Mouse (Mus musculus): Measurements from ENCODE around the gene Soga1. TPM values are rescaled to one million over a fixed set of nuclear protein-coding genes. Genes with fewer than 3 reads are reported as not detected.

The Soga1 gene
- polyA plus RNA-seq, 1 experiment from 2014 or later, result 7.0 TPM

GRCm38 (mm10) chr2:157108236-157108635, 29.2 kb upstream of the Soga1 start:
- Histone ChIP-seq H3K27ac (replicated peaks; ENCODE audit: low read depth, low read length) (no peak overlapping the region), H3K9ac (ENCODE audit: low read length) (no peak overlapping the region), H3K27me3 (ENCODE audit: control insufficient read depth, insufficient read depth, low read length) (no peaks in the 10 kb centered on the region), H3K9me3 (ENCODE audit: control insufficient read depth, low read length) (no peaks in the 10 kb centered on the region), H3K4me2 (ENCODE audit: low read depth, severe bottlenecking) (no peak overlapping the region), H3K4me1 (ENCODE audit: control insufficient read depth, insufficient read depth, low read length) (no peaks in the 10 kb centered on the region), H3K4me3 (ENCODE audit: low read depth, low read length) (no peak overlapping the region), H3K36me3 (ENCODE audit: control insufficient read depth, insufficient read depth, low read length) (no peaks in the 10 kb centered on the region; the same call in 1 of the 2 replicates)
- no peak for ATAC-seq (ENCODE audit: insufficient number of reproducible peaks, low FRiP score, low TSS enrichment, low read depth)
- DNase-seq (ENCODE audit: low spot score), result no peak
- WGBS, result 85% methylated on average over 4 of the region's 4 CpGs

GRCm38 (mm10) chr2:157104454-157104853, 25.4 kb upstream of the Soga1 start:
- no peaks in the 10 kb centered on the region for H3K9me3 ChIP-seq (ENCODE audit: control insufficient read depth, low read length)
- no peaks in the 10 kb centered on the region for H3K4me1 ChIP-seq (ENCODE audit: control insufficient read depth, insufficient read depth, low read length)
- no peaks in the 10 kb centered on the region for H3K27me3 ChIP-seq (ENCODE audit: control insufficient read depth, insufficient read depth, low read length)
- 92% methylated on average over 8 of the region's 8 CpGs for WGBS
- no peak for ATAC-seq (ENCODE audit: insufficient number of reproducible peaks, low FRiP score, low TSS enrichment, low read depth)
- H3K4me2 ChIP-seq (ENCODE audit: low read depth, severe bottlenecking), result no peak overlapping the region
- no peak for DNase-seq (ENCODE audit: low spot score)
- H3K36me3 ChIP-seq (ENCODE audit: control insufficient read depth, insufficient read depth, low read length), result peaks cover 5% of the 10 kb centered on the region; the same call in 1 of the 2 replicates
- no peak overlapping the region for H3K9ac ChIP-seq (ENCODE audit: low read length)
- H3K27ac ChIP-seq (replicated peaks; ENCODE audit: low read depth, low read length), result no peak overlapping the region
- no peak overlapping the region for H3K4me3 ChIP-seq (ENCODE audit: low read depth, low read length)

- H3K4me3 ChIP-seq (ENCODE audit: low read depth, low read length), result no peak overlapping the region
- H3K9me3 ChIP-seq (ENCODE audit: control insufficient read depth, low read length), result no peaks in the 10 kb centered on the region
- no peak overlapping the region for H3K9ac ChIP-seq (ENCODE audit: low read length)
- H3K36me3 ChIP-seq (ENCODE audit: control insufficient read depth, insufficient read depth, low read length), result peaks cover 5% of the 10 kb centered on the region; the same call in 1 of the 2 replicates
- no peaks in the 10 kb centered on the region for H3K27me3 ChIP-seq (ENCODE audit: control insufficient read depth, insufficient read depth, low read length)
- DNase-seq (ENCODE audit: low spot score) (no peak), ATAC-seq (ENCODE audit: insufficient number of reproducible peaks, low FRiP score, low TSS enrichment, low read depth) (no peak)
- 87% methylated on average over 2 of the region's 2 CpGs for WGBS
- no peak overlapping the region for H3K4me2 ChIP-seq (ENCODE audit: low read depth, severe bottlenecking)
- H3K4me1 ChIP-seq (ENCODE audit: control insufficient read depth, insufficient read depth, low read length), result no peaks in the 10 kb centered on the region
- H3K27ac ChIP-seq (replicated peaks; ENCODE audit: low read depth, low read length), result no peak overlapping the region
These were observed 23.2 kb upstream of the Soga1 start for GRCm38 (mm10) chr2:157102256-157102655.

- Histone ChIP-seq H3K4me2 (ENCODE audit: low read depth, severe bottlenecking) (no peak overlapping the region), H3K27me3 (ENCODE audit: control insufficient read depth, insufficient read depth, low read length) (no peaks in the 10 kb centered on the region), H3K9ac (ENCODE audit: low read length) (no peak overlapping the region), H3K4me1 (ENCODE audit: control insufficient read depth, insufficient read depth, low read length) (no peaks in the 10 kb centered on the region), H3K36me3 (ENCODE audit: control insufficient read depth, insufficient read depth, low read length) (peaks cover 5% of the 10 kb centered on the region; the same call in 1 of the 2 replicates), H3K27ac (replicated peaks; ENCODE audit: low read depth, low read length) (no peak overlapping the region), H3K9me3 (ENCODE audit: control insufficient read depth, low read length) (no peaks in the 10 kb centered on the region), H3K4me3 (ENCODE audit: low read depth, low read length) (no peak overlapping the region)
- WGBS, result 97% methylated on average over 9 of the region's 9 CpGs
- DNase-seq (ENCODE audit: low spot score), result no peak
- ATAC-seq (ENCODE audit: insufficient number of reproducible peaks, low FRiP score, low TSS enrichment, low read depth), result no peak
These were observed 22.6 kb upstream of the Soga1 start for GRCm38 (mm10) chr2:157101650-157102049.

- Histone ChIP-seq H3K4me3 (ENCODE audit: low read depth, low read length) (no peak overlapping the region), H3K36me3 (ENCODE audit: control insufficient read depth, insufficient read depth, low read length) (peaks cover 5% of the 10 kb centered on the region; the same call in 1 of the 2 replicates), H3K4me2 (ENCODE audit: low read depth, severe bottlenecking) (no peak overlapping the region), H3K27ac (replicated peaks; ENCODE audit: low read depth, low read length) (no peak overlapping the region), H3K4me1 (ENCODE audit: control insufficient read depth, insufficient read depth, low read length) (no peaks in the 10 kb centered on the region), H3K27me3 (ENCODE audit: control insufficient read depth, insufficient read depth, low read length) (no peaks in the 10 kb centered on the region), H3K9me3 (ENCODE audit: control insufficient read depth, low read length) (no peaks in the 10 kb centered on the region), H3K9ac (ENCODE audit: low read length) (no peak overlapping the region)
- 86% methylated on average over 12 of the region's 12 CpGs for WGBS
- no peak for DNase-seq (ENCODE audit: low spot score)
- no peak for ATAC-seq (ENCODE audit: insufficient number of reproducible peaks, low FRiP score, low TSS enrichment, low read depth)
These were observed 21.2 kb upstream of the Soga1 start for GRCm38 (mm10) chr2:157100319-157100605.

GRCm38 (mm10) chr2:157099532-157100318, 20.7 kb upstream of the Soga1 start:
- ATAC-seq (ENCODE audit: insufficient number of reproducible peaks, low FRiP score, low TSS enrichment, low read depth), result no peak
- H3K9ac ChIP-seq (ENCODE audit: low read length), result no peak overlapping the region
- 78% methylated on average over 12 of the region's 12 CpGs for WGBS
- H3K9me3 ChIP-seq (ENCODE audit: control insufficient read depth, low read length), result no peaks in the 10 kb centered on the region
- no peak overlapping the region for H3K27ac ChIP-seq (replicated peaks; ENCODE audit: low read depth, low read length)
- no peak overlapping the region for H3K4me3 ChIP-seq (ENCODE audit: low read depth, low read length)
- no peak overlapping the region for H3K4me2 ChIP-seq (ENCODE audit: low read depth, severe bottlenecking)
- peaks cover 5% of the 10 kb centered on the region; the same call in 1 of the 2 replicates for H3K36me3 ChIP-seq (ENCODE audit: control insufficient read depth, insufficient read depth, low read length)
- no peaks in the 10 kb centered on the region for H3K27me3 ChIP-seq (ENCODE audit: control insufficient read depth, insufficient read depth, low read length)
- no peaks in the 10 kb centered on the region for H3K4me1 ChIP-seq (ENCODE audit: control insufficient read depth, insufficient read depth, low read length)
- no peak for DNase-seq (ENCODE audit: low spot score)

- DNase-seq (ENCODE audit: low spot score) (peak; percentile 81), ATAC-seq (ENCODE audit: insufficient number of reproducible peaks, low FRiP score, low TSS enrichment, low read depth) (no peak)
- Histone ChIP-seq H3K9me3 (ENCODE audit: control insufficient read depth, low read length) (no peaks in the 10 kb centered on the region), H3K4me1 (ENCODE audit: control insufficient read depth, insufficient read depth, low read length) (no peaks in the 10 kb centered on the region), H3K4me3 (ENCODE audit: low read depth, low read length) (no peak overlapping the region), H3K27me3 (ENCODE audit: control insufficient read depth, insufficient read depth, low read length) (no peaks in the 10 kb centered on the region), H3K27ac (replicated peaks; ENCODE audit: low read depth, low read length) (no peak overlapping the region), H3K36me3 (ENCODE audit: control insufficient read depth, insufficient read depth, low read length) (no peaks in the 10 kb centered on the region), H3K4me2 (ENCODE audit: low read depth, severe bottlenecking) (no peak overlapping the region), H3K9ac (ENCODE audit: low read length) (no peak overlapping the region)
- WGBS, result 66% methylated on average over 9 of the region's 9 CpGs
These were observed 16.1 kb upstream of the Soga1 start for GRCm38 (mm10) chr2:157095005-157095755.

GRCm38 (mm10) chr2:157092024-157092423, 13.0 kb upstream of the Soga1 start:
- Histone ChIP-seq H3K36me3 (ENCODE audit: control insufficient read depth, insufficient read depth, low read length) (no peaks in the 10 kb centered on the region), H3K4me1 (ENCODE audit: control insufficient read depth, insufficient read depth, low read length) (no peaks in the 10 kb centered on the region), H3K27me3 (ENCODE audit: control insufficient read depth, insufficient read depth, low read length) (no peaks in the 10 kb centered on the region), H3K27ac (replicated peaks; ENCODE audit: low read depth, low read length) (no peak overlapping the region), H3K9ac (ENCODE audit: low read length) (no peak overlapping the region; the same call in 1 of the 2 replicates), H3K4me3 (ENCODE audit: low read depth, low read length) (no peak overlapping the region), H3K9me3 (ENCODE audit: control insufficient read depth, low read length) (no peaks in the 10 kb centered on the region), H3K4me2 (ENCODE audit: low read depth, severe bottlenecking) (no peak overlapping the region)
- 77% methylated on average over 8 of the region's 8 CpGs for WGBS
- DNase-seq (ENCODE audit: low spot score) (no peak), ATAC-seq (ENCODE audit: insufficient number of reproducible peaks, low FRiP score, low TSS enrichment, low read depth) (no peak)
